Mouse (Mus musculus): ENCODE results near the gene Pmel. TPM values are rescaled to one million over a fixed set of nuclear protein-coding genes. Genes with fewer than 3 reads are reported as not detected.

The Pmel gene
- under 1 TPM; 0.51 to 0.63 TPM for total RNA-seq (2021)

DNA sequence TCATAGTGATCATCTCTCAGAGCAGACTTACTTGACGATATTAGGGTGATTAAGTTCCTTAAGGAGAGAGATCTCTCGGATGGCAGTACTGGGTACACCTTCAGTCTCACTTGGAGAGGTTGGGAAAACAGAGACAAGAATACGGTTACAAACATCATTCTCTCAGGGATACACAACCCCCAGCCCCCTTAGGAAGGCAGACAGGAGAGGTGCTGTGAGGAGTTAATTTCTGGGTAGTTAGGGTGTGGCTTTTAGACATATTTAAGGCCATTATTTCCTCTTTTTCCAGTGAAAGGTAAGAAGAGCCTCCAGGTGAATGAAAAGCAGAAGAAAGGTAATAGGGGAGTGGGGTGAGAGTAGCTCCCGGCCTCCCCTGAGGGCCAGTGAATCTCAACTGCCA is at the start of gene Pmel:
Gene Pmel (plus strand): TSS at position 301 of the 400 bp plus-strand sequence.
- intact Hi-C loops (cut with DNase I) = no loop called here
- no peak for DNase-seq (ENCODE audit: extremely low spot score in 1 of 2, low spot score in 2 of 2)

DNA sequence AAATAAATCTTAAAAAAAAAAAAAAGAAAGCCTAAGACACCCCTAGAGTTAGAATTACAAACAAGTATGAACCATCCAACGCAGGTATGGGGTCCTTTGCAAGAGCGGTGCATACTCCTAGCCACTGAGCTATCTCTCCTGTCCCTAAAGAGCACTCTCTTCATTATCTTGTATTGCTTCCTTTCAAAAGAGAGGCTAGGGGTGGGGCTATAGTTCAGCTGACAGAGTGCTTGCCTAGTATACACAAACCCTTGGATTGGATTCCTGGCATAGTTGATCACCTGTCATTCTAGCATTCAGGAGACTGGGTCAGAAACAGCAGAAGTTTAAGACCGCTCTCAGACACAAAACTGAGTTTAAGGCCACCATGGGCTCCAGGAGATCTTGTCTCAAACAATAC is 48.7 kb upstream of the Pmel start:
- no peak for DNase-seq (ENCODE audit: extremely low spot score in 1 of 2, low spot score in 2 of 2)
- intact Hi-C loops (cut with DNase I) = no loop called here

DNA sequence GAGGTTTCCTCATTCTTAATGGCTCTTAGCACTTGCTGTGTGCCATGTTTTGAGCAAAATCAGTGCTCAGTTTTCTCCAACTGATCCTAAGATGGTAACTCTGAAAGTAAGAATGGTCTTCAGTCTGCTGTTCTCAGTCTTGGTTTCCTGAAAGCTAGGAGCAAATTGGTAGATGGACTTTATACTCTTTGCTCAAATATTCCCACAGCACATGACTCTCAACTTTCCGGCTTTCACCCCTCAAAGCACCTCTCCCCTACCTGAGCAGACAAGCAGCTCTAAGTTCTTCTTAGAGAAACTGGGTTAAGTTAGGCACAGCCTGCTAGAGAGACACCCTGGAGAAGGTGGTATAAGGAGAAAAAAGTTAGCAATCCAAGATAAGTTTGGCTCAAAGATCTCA is 47.3 kb upstream of the Pmel start:
- no peak for DNase-seq (ENCODE audit: extremely low spot score in 1 of 2, low spot score in 2 of 2)
- intact Hi-C loops (cut with DNase I) = no loop called here

DNA sequence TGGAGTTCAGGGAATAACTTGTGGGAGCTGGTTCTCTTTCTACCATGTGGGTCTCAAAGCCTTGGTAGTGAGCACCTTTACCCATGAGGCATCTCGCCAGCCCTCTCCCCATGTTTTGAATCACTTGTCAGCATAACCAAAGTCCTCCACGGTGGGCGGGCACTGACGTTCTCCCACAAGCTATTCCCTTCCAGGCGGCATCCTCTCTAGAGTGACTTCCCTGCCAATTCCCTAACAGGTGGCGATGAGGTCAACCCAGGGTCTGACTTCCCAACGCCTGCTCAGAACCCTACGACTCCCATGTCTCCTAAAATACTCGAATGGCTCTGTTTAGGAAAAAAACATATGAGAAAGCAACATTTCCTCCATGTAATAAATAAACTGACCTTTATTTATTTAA is 46.2 kb upstream of the Pmel start:
- intact Hi-C loops (cut with DNase I) = no loop called here
- DNase-seq (ENCODE audit: extremely low spot score in 1 of 2, low spot score in 2 of 2) = no peak

DNA sequence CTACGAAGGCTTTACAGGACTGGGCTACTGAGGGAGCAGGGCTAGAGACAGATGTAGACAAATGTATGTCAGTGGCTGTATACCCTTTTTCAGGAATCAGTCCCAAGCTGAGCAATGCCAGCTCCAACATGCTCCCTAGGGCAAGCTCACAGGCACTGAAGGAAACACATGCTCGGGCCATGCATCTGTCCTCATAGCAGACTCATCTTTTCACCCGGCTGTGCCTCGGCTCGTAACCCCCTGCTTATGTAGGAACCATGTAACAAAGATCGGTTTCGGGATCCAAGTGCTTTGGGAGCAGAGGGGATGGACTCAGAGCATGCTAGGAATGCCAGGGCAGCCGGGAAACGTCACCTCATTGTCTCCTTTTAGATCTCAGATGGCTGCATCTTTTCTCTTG is 44.5 kb upstream of the Pmel start:
- intact Hi-C loops (cut with DNase I) = no loop called here
- DNase-seq (ENCODE audit: extremely low spot score in 1 of 2, low spot score in 2 of 2) = no peak

DNA sequence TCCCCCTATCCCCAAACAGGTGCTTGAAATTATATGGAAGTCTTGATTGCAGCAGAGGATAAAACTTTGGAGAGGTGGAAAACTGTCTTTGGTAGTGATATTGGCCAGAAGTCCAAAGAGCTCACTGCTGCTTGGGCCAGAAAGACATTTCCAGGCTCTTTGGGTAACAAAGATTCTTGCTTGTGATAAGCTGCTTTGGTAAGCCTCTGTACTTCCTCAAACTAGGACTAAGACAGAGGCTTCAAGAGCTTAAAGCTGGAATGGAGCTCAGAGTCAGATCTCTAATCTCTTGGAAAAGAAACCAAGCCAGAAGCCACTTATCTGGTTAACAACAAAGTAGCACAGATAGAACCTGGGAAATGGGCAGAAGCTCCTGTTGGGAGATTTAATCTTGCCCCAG is 41.5 kb upstream of the Pmel start:
- intact Hi-C loops (cut with DNase I) = no loop called here
- no peak for DNase-seq (ENCODE audit: extremely low spot score in 1 of 2, low spot score in 2 of 2)

DNA sequence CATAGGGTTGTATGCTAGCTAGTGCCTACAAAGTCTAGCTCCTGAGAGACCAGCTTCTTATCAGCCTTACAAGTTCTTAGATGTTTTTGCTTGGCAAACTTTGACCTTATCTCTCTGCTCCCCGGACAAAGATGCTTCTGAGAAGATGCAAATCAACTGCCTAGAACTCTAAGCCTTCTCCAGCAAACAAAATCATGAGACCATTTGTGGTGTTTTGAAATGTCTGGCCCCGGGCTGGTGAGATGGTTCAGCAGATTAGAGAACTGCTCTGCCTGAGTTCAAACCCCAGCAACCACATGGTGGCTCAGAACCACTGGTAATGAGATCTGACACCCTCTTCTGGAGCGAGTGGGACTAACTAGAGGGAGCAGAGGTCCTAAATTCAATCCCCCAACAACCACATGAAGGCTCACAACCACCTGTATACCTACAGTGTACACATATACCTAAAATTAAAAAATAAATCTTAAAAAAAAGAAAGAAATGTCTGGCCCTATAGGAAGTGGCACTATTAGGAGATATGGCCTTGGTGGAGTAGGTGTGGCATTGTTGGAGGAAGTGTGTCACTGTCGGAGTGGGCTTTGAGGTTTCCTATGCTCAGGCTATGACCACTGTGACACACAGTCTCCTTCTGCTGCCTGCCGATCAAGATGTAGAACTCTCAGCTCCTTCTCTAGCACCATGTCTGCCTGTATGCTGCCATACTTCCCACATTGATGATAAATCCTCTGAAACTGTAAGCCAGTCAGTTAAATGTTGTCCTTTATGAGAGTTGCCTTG is 40.4 kb upstream of the Pmel start:
- no peak for DNase-seq (ENCODE audit: extremely low spot score in 1 of 2, low spot score in 2 of 2)
- intact Hi-C loops (cut with DNase I) = no loop called here

DNA sequence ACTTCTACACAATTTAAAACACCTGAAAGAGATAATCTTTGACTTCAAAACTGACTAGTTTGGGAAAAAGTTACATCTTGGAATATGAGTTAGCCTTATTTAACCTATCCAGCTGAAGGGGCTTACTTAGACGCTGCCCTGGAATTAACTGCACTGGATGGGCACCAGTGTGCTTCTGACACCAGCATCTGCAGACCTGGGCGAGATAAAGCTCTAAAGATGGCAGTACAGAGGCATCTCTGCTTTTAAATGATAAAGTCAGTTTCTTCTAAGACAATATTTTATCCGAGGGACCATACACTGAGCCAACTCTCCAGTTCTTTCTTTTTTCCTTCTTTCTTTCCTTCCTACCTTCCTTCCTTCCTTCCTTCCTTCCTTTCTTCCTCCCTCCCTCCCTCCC is 39.2 kb upstream of the Pmel start:
- no peak for DNase-seq (ENCODE audit: extremely low spot score in 1 of 2, low spot score in 2 of 2)
- intact Hi-C loops (cut with DNase I) = no loop called here

DNA sequence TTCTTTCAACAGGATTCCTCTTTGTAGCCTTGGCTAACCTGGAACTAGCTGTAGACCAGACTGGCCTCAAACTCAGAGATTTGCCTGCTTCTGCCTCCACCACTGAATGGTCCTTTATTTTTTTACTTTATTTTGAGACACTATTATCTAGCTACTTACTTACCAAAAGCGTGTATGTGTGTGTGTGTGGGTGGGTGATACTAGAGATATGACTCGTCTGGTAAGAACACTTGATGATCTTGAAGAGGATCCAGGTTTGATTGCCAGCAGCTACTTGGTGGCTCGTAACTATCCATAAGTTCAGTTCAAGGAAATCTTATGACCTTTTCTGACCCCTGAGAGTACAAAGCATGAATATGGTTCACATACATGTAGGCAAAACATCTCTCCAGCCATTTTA is 38.7 kb upstream of the Pmel start:
- DNase-seq (ENCODE audit: extremely low spot score in 1 of 2, low spot score in 2 of 2) = no peak
- intact Hi-C loops (cut with DNase I) = no loop called here

DNA sequence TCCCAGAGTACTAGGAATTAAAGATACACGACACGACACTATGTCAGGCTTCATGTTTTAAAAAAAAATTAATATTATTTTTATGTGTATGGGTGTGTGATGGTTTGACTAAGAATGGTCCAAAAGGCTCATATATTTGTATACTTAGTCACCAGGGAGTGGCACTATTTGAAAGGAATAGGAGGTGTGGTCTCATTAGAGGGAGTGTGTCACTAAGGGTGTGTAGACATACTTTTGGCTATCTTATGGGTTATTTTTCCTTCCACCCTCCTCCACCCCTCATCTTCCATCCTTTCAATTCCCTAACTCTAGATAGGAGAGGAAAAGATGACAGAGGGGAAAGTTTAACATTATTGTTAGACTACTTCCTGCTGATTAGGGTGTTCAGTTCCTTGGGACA is 38.2 kb upstream of the Pmel start:
- intact Hi-C loops (cut with DNase I) = no loop called here
- DNase-seq (ENCODE audit: extremely low spot score in 1 of 2, low spot score in 2 of 2) = no peak

DNA sequence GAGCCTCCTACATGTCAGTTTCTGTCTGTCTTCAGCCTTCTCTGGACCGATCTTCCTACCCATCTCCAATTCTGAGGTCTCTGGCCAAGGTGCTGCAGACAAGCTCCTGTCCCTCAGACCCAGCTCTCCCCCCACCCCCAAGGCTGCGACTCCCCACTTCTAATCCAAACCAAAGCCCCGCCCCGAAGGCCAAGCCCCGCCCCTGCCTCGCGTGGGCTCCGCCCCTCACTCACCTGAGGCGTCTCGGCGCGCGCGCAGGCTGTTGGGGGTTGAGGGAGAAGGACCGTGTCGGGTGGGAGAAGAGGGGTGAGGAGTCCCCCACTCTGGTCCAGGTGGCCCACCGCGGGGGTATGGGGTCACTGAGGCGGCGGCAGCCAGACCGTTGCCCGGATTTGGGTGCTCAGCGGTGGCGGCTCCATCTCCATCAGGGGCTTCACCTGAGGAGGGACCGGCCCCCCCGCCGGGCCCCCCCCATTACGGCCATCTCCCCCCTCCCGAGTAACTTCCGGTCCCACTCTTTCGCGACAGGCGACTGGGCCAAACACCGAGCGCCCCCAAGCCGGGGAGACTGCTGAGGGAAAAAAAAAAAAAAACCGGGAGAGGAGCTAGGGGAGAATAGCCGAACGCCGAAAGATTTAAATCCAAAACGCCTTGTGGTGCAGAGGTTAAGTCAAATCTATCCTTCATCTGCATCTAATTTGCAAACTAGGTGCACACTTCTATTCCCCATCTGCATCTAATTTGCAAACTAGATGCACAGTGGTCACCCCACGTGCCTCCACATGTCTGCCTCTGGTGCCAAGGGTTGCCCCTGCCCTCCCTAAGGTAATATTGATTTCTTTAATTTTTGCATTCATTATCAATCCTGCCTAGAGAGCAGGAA is 35.0 kb upstream of the Pmel start:
- DNase-seq (ENCODE audit: extremely low spot score in 1 of 2, low spot score in 2 of 2) = peak; percentile 24 to 77
- intact Hi-C loops (cut with DNase I) = no loop called here

DNA sequence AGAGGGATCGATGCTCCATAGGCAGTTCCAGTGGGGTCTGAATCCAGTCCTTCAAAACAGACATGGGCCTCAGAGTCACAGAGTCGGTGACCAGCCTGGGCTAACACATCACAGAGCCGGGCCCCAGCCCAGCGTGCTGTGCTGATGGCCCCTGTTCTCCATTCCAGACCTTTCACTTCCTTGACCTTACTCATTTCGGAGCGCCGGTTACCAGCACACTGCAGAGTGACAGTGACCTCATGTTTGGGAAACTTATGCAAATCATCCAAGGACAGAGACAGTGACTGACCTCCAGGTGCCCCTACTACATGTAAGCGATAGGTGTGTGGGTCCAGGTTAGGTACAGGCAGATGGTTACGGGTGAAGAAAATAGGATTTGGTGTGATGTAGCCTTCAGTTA is 32.8 kb upstream of the Pmel start:
- no peak for DNase-seq (ENCODE audit: extremely low spot score in 1 of 2, low spot score in 2 of 2)
- intact Hi-C loops (cut with DNase I) = loop anchor here (5.0 kb wide), 3 partner anchors 44 to 164 kb away; partner anchors contain the start of genes Pa2g4 and Rps26

DNA sequence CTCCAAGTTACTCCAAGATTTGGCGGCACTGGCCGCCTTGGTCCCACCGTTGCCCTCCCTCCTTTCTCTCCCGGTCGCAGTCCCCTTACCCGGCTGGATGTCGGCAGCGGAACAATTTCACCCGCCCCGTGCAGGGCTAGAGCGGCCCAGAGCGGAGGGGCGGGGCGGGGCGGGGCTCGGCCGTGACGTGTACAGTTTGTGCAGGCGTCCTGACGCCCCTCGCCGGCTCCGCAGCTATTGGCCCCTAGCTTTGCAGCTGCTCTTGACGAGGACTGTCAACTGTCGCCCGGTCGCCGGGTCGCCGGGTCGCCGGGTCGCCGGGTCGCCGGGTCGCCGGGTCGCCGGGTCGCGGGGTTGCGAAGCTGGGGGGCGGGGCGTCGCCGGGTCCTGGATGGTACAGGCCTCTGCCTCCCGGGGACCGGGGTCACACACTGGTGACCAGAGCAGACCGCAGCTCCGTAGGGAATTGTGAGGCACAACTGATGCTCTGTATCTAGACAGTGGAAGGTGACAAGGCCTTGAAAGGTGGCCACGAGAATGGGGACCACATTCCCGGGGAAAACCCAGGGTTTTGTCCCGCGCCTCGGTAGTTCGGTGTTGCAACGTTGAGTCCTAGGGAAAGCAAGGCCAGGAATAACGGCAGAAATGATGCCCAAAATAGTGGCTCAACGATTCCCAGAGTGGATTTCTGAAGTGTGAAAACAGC is 30.1 kb upstream of the Pmel start, which contains the start of gene Suox:
Gene Suox (minus strand): TSS at position 311 of the 706 bp plus-strand sequence.
- intact Hi-C loops (cut with DNase I) = loop anchor here (5.0 kb wide), 3 partner anchors 47 to 167 kb away; partner anchors contain the start of genes Pa2g4 and Rps26
- DNase-seq (ENCODE audit: extremely low spot score in 1 of 2, low spot score in 2 of 2) = peak; percentile 74 to 91

DNA sequence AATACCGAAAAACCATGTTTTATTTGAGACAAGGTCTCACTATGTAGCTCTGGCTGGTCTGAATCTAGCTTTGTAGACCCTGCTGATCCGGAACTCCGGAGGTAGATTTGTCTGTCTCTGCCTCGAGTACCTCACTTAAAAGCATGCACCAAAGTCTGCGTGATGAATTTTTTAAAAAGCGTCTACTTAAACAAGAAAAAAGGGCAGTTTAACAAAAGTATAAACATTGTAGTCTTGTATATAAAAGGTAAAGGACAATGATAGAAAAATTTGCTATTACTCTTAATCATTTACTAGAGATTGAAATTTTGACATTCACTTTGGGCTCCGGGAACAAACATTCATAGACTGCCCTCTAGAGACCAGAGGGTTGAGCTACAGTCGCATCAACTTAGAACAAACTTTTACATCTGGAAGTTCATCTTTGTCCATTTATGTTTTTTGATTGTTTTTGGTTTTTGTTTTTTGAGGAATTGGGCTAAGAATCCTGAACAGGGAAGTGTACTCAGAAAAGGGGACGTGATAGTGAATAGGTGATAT is 29.5 kb upstream of the Pmel start:
- no peak for DNase-seq (ENCODE audit: extremely low spot score in 1 of 2, low spot score in 2 of 2)
- intact Hi-C loops (cut with DNase I) = loop anchor here (5.0 kb wide), 3 partner anchors 47 to 167 kb away; partner anchors contain the start of genes Pa2g4 and Rps26

DNA sequence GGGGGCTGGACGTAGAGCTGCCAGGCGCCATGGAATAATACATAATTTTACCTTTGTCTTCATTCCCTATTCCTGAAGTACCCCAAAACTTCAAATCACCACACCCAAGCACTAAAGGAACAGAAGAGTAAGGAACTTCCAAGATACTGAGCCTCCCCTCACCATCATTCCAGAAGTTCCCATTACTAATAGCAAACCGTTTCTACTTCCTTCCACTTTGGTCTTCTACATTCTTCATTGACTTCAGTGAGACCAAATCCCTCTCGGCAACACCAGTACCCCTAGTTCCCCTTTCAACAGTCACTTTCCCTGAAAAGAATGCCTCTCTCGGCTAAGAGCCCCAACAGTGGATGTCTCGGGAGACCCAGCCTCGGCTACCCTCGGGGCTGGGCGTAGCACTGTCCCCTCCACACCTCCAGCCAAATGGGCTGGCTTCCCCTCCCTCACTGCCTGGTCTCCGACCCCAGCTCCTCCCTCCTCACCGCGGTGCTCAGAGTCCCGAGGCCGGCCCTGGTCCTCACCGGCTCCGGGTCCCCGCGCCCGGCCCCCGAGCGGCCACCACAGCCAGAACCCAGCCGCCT is 8.5 kb upstream of the Pmel start:
- no peak for DNase-seq (ENCODE audit: extremely low spot score in 1 of 2, low spot score in 2 of 2)
- intact Hi-C loops (cut with DNase I) = no loop called here

DNA sequence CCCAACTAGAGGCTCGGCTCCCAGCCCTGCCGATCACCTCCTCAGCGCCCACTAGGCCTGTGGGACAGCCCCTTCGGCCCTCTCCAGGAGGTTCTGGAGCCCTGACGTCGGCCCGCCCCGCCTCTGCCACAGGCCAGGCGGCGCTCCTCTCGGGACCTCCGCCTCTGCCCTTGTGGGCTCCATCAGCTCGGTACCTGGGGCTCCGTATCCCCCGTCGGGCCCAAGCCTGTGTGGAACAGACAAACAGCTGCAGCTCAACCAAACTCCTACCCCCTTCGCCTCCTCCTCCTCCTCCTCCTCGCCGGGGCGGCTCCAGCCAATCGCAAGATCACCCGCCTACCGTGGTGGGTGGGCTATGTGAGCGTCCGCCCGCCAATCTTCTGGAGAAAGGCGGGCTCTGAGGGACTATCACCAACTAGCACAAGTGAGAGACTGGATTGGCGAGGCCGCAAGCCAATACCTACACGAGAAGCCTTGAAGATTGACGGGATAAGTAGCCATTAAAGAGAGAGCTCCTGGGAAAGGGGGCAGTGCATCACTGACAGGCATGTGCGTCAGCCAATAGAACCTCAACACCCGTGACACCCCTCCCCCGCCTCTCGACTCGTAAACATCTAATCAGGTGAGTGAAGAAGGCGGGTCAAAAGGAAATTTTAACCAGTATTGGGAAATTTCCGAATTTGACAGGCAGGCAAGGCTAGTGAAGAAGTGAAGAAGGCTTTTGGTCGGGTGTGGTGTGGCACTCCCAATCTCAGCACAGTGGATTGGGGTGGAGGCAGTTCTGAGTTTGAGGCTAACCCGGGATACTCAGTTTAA is 7.8 kb upstream of the Pmel start, which contains the start of gene Rab5b:
Gene Rab5b (minus strand): TSS at position 273 of the 816 bp plus-strand sequence.
- intact Hi-C loops (cut with DNase I) = no loop called here
- peak; percentile 99 to 100 for DNase-seq (ENCODE audit: extremely low spot score in 1 of 2, low spot score in 2 of 2)

DNA sequence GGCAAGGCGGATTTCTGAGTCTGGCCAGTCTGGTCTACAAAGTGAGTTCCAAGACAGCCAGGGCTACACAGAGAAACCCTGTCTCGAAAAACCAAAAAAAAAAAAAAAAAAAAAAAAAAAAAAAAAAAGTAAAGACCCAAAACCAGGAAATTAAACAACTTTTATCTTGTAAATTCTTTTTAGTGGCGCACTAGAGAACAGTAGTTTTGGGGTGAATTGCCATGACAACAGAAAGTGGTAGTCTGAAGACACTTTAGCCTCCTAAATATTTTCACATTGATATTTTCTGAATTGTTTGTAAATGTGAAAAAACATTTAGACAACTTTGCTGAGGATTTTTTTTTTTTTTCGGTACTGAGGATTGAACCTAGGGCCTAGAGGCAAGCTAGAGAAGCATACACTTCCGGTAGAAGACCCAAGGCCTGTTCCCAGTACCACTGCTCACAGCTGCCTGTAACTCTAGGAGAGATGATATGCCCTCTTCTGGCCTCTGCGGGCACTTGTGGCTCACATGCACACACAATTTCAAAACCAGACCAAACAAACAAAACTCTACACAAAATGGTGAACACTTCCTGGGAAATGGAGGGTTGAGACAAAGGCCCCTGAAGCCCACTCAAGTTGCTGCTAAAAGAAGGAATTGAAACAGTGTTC is 6.8 kb upstream of the Pmel start:
- intact Hi-C loops (cut with DNase I) = no loop called here
- no peak for DNase-seq (ENCODE audit: extremely low spot score in 1 of 2, low spot score in 2 of 2)

Data from left cerebral cortex, postnatal 10 days (tissue).